Mouse (Mus musculus): ENCODE results near the gene Brms1. TPM values are rescaled to one million over a fixed set of nuclear protein-coding genes. Genes with fewer than 3 reads are reported as not detected.

Gene Brms1
- total and polyA plus RNA-seq, 2 experiments from 2014 or later: 5.0 to 22.6 TPM

DNA sequence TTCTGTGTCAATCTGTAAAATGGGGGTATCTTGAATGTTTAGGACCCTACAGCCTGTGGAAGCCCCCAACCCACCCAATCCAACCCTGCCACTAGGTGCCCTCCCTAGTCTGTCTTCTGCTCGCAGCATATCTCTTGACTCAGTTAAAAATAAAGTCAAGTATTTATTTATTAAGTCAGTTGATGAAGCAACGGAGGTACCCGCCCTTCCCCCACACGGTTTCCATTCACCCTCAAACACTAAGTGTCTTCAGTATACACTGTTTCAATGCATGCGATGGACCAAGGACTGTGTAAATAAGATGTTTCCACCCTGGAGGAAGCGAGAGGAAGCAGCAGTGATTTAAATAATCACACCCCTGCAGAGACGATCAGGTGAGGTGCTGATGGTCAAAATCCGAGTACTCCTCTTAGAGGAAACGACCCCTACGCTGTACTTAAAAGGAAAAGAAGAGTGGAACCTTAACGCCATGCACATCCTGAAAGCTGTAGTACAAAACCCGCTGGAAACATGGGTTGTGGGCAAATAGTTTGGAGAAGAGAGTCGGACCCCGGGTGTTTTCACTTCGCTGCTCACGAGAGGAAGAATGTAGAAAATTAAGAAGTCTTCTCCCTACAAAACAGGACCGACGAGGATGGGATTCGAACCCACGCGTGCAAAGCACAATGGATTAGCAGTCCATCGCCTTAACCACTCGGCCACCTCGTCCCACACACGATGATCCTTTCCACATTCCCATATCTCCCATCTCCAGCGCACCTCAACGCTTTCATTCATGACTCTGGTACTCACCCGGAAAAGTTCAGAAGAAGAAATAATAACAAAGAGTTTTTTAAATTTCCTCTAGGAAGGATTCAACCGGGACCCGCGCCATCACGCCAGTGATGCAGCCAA lies 3.2 kb upstream of the Brms1 start:
- Histone ChIP-seq H3K4me1 (ENCODE audit: insufficient read depth, low read length) (peaks cover 19% of the 10 kb centered on the region), H3K9me3 (ENCODE audit: low read length) (no peaks in the 10 kb centered on the region), H3K4me2 (ENCODE audit: low read depth, low read length) (peak overlapping the region; percentile 95), H3K36me3 (ENCODE audit: insufficient read depth, low read length) (no peaks in the 10 kb centered on the region), H3K4me3 (ENCODE audit: low read length) (peak overlapping the region; percentile 78), H3K9ac (replicated peaks; ENCODE audit: low read length) (peak overlapping the region; percentile 79), H3K27ac (peak overlapping the region; percentile 89), H3K27me3 (ENCODE audit: insufficient read depth, low read length) (no peaks in the 10 kb centered on the region)
- no peak for TF ChIP-seq CTCF (IDR thresholded peaks at IDR 0.05; ENCODE audit: low read depth)
- WGBS: 6% methylated on average over 32 of the region's 32 CpGs
- peak; percentile 85 for DNase-seq (ENCODE audit: low spot score)
- ATAC-seq: peak; percentile 48

DNA sequence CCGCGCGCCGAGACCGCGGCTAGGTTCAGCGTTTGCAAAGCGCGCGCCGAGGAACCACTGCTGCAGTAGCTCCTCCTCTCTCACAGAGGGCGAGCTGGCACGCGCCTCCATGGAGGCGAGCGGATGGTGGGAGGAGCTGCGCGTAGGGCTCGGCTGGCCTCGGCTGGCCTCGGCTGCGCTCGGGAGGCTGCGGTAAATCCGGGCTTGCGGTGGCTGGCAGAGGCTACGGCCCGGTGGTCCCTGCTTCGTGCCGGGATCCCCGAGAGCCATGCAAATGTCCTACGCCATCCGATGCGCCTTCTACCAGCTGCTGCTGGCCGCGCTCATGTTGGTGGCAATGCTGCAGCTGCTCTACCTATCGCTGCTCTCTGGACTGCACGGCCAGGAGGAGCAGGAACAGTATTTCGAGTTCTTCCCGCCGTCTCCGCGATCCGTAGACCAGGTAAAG lies 2.4 kb upstream of the Brms1 start, which contains the start of the genes B4gat1 and AC124502.3:
B4gat1 (plus strand) TSS at position 118 of the 448 bp plus-strand sequence.
AC124502.3 (plus strand) TSS at position 183 of the 448 bp plus-strand sequence.
- DNase-seq (ENCODE audit: low spot score) (peak; percentile 97), ATAC-seq (peak; percentile 92)
- Histone ChIP-seq H3K9ac (replicated peaks; ENCODE audit: low read length) (peak within 1 kb of the TSS; percentile 79), H3K9me3 (ENCODE audit: low read length) (no peaks in the 10 kb centered on the region), H3K4me2 (ENCODE audit: low read depth, low read length) (peak within 1 kb of the TSS; percentile 95), H3K4me3 (ENCODE audit: low read length) (peak within 1 kb of the TSS; percentile 78), H3K27ac (peak within 1 kb of the TSS; percentile 89), H3K4me1 (ENCODE audit: insufficient read depth, low read length) (peaks cover 19% of the 10 kb centered on the region), H3K27me3 (ENCODE audit: insufficient read depth, low read length) (no peaks in the 10 kb centered on the region), H3K36me3 (ENCODE audit: insufficient read depth, low read length) (no peaks in the 10 kb centered on the region; the same call in 1 of the 2 replicates)
- peak; percentile 54 for TF ChIP-seq CTCF (IDR thresholded peaks at IDR 0.05; ENCODE audit: low read depth)
- under 1% methylated on average over 41 of the region's 44 CpGs for WGBS

GRCm38 (mm10) chr19:5039301-5040114 lies 1.6 kb upstream of the Brms1 start:
- DNase-seq (ENCODE audit: low spot score): no peak
- WGBS: 8% methylated on average over 41 of the region's 41 CpGs
- no peaks in the 10 kb centered on the region for H3K27me3 ChIP-seq (ENCODE audit: insufficient read depth, low read length)

GRCm38 (mm10) chr19:5041588-5041987 lies 434 bp downstream of the Brms1 start:
- H3K4me2 ChIP-seq (ENCODE audit: low read depth, low read length): peak overlapping the region; percentile 95
- peaks cover 19% of the 10 kb centered on the region for H3K4me1 ChIP-seq (ENCODE audit: insufficient read depth, low read length)
- ATAC-seq (no peak), DNase-seq (ENCODE audit: low spot score) (no peak)
- TF ChIP-seq CTCF (IDR thresholded peaks at IDR 0.05; ENCODE audit: low read depth): no peak
- H3K9ac ChIP-seq (replicated peaks; ENCODE audit: low read length): peak overlapping the region; percentile 78
- H3K9me3 ChIP-seq (ENCODE audit: low read length): no peaks in the 10 kb centered on the region
- peak overlapping the region; percentile 71; the same call in 1 of the 2 replicates for H3K27ac ChIP-seq
- 3% methylated on average over 16 of the region's 16 CpGs for WGBS
- peaks cover 4% of the 10 kb centered on the region for H3K36me3 ChIP-seq (ENCODE audit: insufficient read depth, low read length)
- peak overlapping the region; percentile 78 for H3K4me3 ChIP-seq (ENCODE audit: low read length)
- no peaks in the 10 kb centered on the region for H3K27me3 ChIP-seq (ENCODE audit: insufficient read depth, low read length)

More at GRCm38 (mm10) chr19:5039301-5040114, 1.6 kb upstream of the Brms1 start:
- Histone ChIP-seq H3K4me2 (ENCODE audit: low read depth, low read length) (peak overlapping the region; percentile 95), H3K4me3 (ENCODE audit: low read length) (peak overlapping the region; percentile 78), H3K4me1 (ENCODE audit: insufficient read depth, low read length) (peaks cover 19% of the 10 kb centered on the region), H3K9ac (replicated peaks; ENCODE audit: low read length) (peak overlapping the region; percentile 79), H3K9me3 (ENCODE audit: low read length) (no peaks in the 10 kb centered on the region), H3K27ac (peak overlapping the region; percentile 89), H3K36me3 (ENCODE audit: insufficient read depth, low read length) (no peaks in the 10 kb centered on the region; the same call in none of the 2 replicates)
- TF ChIP-seq CTCF (IDR thresholded peaks at IDR 0.05; ENCODE audit: low read depth): no peak
- peak; percentile 27 for ATAC-seq

DNA sequence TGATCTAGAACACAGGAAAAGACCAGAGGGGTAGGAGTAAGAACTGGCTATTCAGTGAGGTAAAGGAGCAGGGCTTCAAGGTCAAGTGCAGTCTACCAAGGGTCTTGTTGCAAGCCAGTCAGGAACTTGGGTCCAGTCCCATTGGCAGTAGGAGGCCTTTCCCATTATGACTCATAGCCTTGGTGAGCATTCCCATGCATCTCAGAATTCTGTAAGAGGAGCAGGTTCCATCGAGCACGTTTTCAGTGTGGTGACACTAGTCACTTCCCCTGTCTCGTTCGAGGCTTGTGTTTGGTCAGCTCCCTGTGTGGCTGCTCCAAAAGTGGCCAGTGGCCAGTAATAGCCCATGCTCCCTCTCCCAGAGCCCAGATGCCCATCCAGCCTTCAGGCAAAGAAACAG lies 4.4 kb downstream of the Brms1 start:
- ATAC-seq: no peak
- H3K36me3 ChIP-seq (ENCODE audit: insufficient read depth, low read length): peaks cover 28% of the 10 kb centered on the region
- H3K9me3 ChIP-seq (ENCODE audit: low read length): no peaks in the 10 kb centered on the region
- no peak for DNase-seq (ENCODE audit: low spot score)
- TF ChIP-seq CTCF (IDR thresholded peaks at IDR 0.05; ENCODE audit: low read depth): no peak
- H3K9ac ChIP-seq (replicated peaks; ENCODE audit: low read length): no peak overlapping the region
- 86% methylated on average over 4 of the region's 4 CpGs for WGBS
- no peak overlapping the region for H3K27ac ChIP-seq
- H3K4me3 ChIP-seq (ENCODE audit: low read length): no peak overlapping the region
- H3K4me2 ChIP-seq (ENCODE audit: low read depth, low read length): no peak overlapping the region
- peaks cover 11% of the 10 kb centered on the region for H3K4me1 ChIP-seq (ENCODE audit: insufficient read depth, low read length)
- no peaks in the 10 kb centered on the region for H3K27me3 ChIP-seq (ENCODE audit: insufficient read depth, low read length)
